Mouse (Mus musculus) heart, embryonic 13.5 days (tissue): Measurements from ENCODE around the gene Gm1043. TPM values are rescaled to one million over a fixed set of nuclear protein-coding genes. Genes with fewer than 3 reads are reported as not detected.

Experiments used
- ATAC-seq: fragments of 200-750 bp; cut with Nextera tagmentation; 2 replicates; pipeline ENCODE4 v1.8.0; 2017; ENCODE audit warnings: moderate TSS enrichment; ENCODE audit not compliant: insufficient number of reproducible peaks, low FRiP score, low TSS enrichment; ENCODE audit errors: extremely low read depth
- H3K27ac ChIP-seq: fragments of 300-500 bp; sonication (generic); replicated peaks from 2 replicates; pipeline ENCODE4 v1.5.1; 2015; ENCODE audit warnings: moderate library complexity, mild to moderate bottlenecking, inconsistent platforms
- H3K27me3 ChIP-seq: fragments of 300-500 bp; sonication (generic); replicated peaks from 2 replicates; pipeline ENCODE4 v1.6.1; 2015; ENCODE audit warnings: mild to moderate bottlenecking, inconsistent platforms
- H3K36me3 ChIP-seq: fragments of 300-500 bp; sonication (generic); 2 replicates; pipeline ENCODE4 v1.6.1; 2015; ENCODE audit warnings: mild to moderate bottlenecking, inconsistent platforms
- H3K4me1 ChIP-seq: fragments of 300-500 bp; sonication (generic); 2 replicates; pipeline ENCODE4 v1.6.1; 2015; ENCODE audit warnings: inconsistent platforms
- H3K4me2 ChIP-seq: fragments of 300-500 bp; sonication (generic); 2 replicates; pipeline ENCODE4 v1.6.1; 2015; ENCODE audit warnings: inconsistent platforms, mild to moderate bottlenecking, moderate library complexity
- H3K4me3 ChIP-seq: fragments of 300-500 bp; sonication (generic); 2 replicates; pipeline ENCODE4 v1.5.1; 2015; ENCODE audit warnings: moderate library complexity, mild to moderate bottlenecking, inconsistent platforms
- H3K9ac ChIP-seq: fragments of 300-500 bp; sonication (generic); 2 replicates; pipeline ENCODE4 v1.6.1; 2015; ENCODE audit warnings: inconsistent platforms, mild to moderate bottlenecking, moderate library complexity
- H3K9me3 ChIP-seq: fragments of 300-500 bp; sonication (generic); 2 replicates; pipeline ENCODE4 v1.6.1; 2016; ENCODE audit warnings: inconsistent platforms
- WGBS: fragments of 180-500 bp; shearing (Covaris S2); methylation state at CpG from one replicate; pipeline ENCODE4 v1.1.7; 2015; ENCODE audit warnings: mixed read lengths; 5-methylcytosine and 5-hydroxymethylcytosine counted together
- polyA plus RNA-seq: library from polyadenylated mRNA; unstranded; fragments of >200 nt; fragmentation: Nextera tagmentation; extraction: Ambion mirVana; gene quantifications from 2 replicates; pipeline ENCODE4 v1.2.1, GENCODE M21; 2015

Gene Gm1043
- polyA plus RNA-seq, result not detected in 2 replicates

- Histone ChIP-seq H3K9me3 (no peaks in the 10 kb centered on the region), H3K4me3 (no peak within 1 kb of the TSS), H3K9ac (no peak within 1 kb of the TSS), H3K27me3 (peaks cover 40% of the 10 kb centered on the region), H3K4me2 (no peak within 1 kb of the TSS), H3K36me3 (no peaks in the 10 kb centered on the region), H3K27ac (no peak within 1 kb of the TSS), H3K4me1 (no peaks in the 10 kb centered on the region)
- ATAC-seq, result no peak
- 82% methylated on average over 16 of the region's 16 CpGs for WGBS
These were observed at the start of gene Gm1043 for GRCm38 (mm10) chr5:37085241-37085640. Gene Gm1043, plus strand, starts transcription at chr5:37085370.

- no peaks in the 10 kb centered on the region for H3K36me3 ChIP-seq
- H3K4me2 ChIP-seq, result no peak overlapping the region
- peaks cover 62% of the 10 kb centered on the region for H3K27me3 ChIP-seq
- no peak for ATAC-seq
- WGBS, result 77% methylated on average over 6 of the region's 6 CpGs
- no peaks in the 10 kb centered on the region for H3K9me3 ChIP-seq
- H3K4me1 ChIP-seq, result peaks cover 2% of the 10 kb centered on the region; the same call in 1 of the 2 replicates
- no peak overlapping the region for H3K9ac ChIP-seq
- H3K27ac ChIP-seq, result no peak overlapping the region
- no peak overlapping the region for H3K4me3 ChIP-seq
These were observed 49.3 kb upstream of the Gm1043 start for GRCm38 (mm10) chr5:37035896-37036295.

GRCm38 (mm10) chr5:37036884-37037283, 48.3 kb upstream of the Gm1043 start:
- no peaks in the 10 kb centered on the region for H3K9me3 ChIP-seq
- H3K9ac ChIP-seq, result no peak overlapping the region
- H3K4me2 ChIP-seq, result no peak overlapping the region
- 58% methylated on average over 3 of the region's 3 CpGs for WGBS
- ATAC-seq, result no peak
- H3K27ac ChIP-seq, result no peak overlapping the region
- no peak overlapping the region for H3K4me3 ChIP-seq
- no peaks in the 10 kb centered on the region for H3K36me3 ChIP-seq
- H3K4me1 ChIP-seq, result peaks cover 12% of the 10 kb centered on the region
- H3K27me3 ChIP-seq, result peaks cover 54% of the 10 kb centered on the region

- Histone ChIP-seq H3K36me3 (no peaks in the 10 kb centered on the region), H3K9ac (no peak overlapping the region), H3K4me1 (peaks cover 12% of the 10 kb centered on the region), H3K4me2 (no peak overlapping the region), H3K9me3 (no peaks in the 10 kb centered on the region), H3K27me3 (peaks cover 42% of the 10 kb centered on the region), H3K4me3 (no peak overlapping the region), H3K27ac (no peak overlapping the region)
- 71% methylated on average over 6 of the region's 6 CpGs for WGBS
- ATAC-seq, result no peak
These were observed 45.3 kb upstream of the Gm1043 start for GRCm38 (mm10) chr5:37039908-37040307.

GRCm38 (mm10) chr5:37040711-37041110, 44.5 kb upstream of the Gm1043 start:
- Histone ChIP-seq H3K4me3 (no peak overlapping the region), H3K36me3 (no peaks in the 10 kb centered on the region), H3K9ac (no peak overlapping the region), H3K27ac (no peak overlapping the region), H3K4me1 (peaks cover 12% of the 10 kb centered on the region), H3K4me2 (peak overlapping the region; percentile 26; the same call in 1 of the 2 replicates), H3K9me3 (no peaks in the 10 kb centered on the region), H3K27me3 (peaks cover 42% of the 10 kb centered on the region)
- WGBS, result 14% methylated on average over 9 of the region's 9 CpGs
- ATAC-seq, result no peak

GRCm38 (mm10) chr5:37041651-37042050, 43.5 kb upstream of the Gm1043 start:
- ATAC-seq, result no peak
- H3K27me3 ChIP-seq, result peaks cover 34% of the 10 kb centered on the region
- H3K36me3 ChIP-seq, result no peaks in the 10 kb centered on the region
- H3K9me3 ChIP-seq, result no peaks in the 10 kb centered on the region
- H3K9ac ChIP-seq, result no peak overlapping the region
- H3K4me3 ChIP-seq, result no peak overlapping the region
- peak overlapping the region; percentile 26; the same call in 1 of the 2 replicates for H3K4me2 ChIP-seq
- H3K27ac ChIP-seq, result no peak overlapping the region
- H3K4me1 ChIP-seq, result peaks cover 12% of the 10 kb centered on the region
- WGBS, result 30% methylated on average over 6 of the region's 6 CpGs

GRCm38 (mm10) chr5:37042934-37043333, 42.2 kb upstream of the Gm1043 start:
- WGBS, result 46% methylated on average over 4 of the region's 4 CpGs
- Histone ChIP-seq H3K9ac (no peak overlapping the region), H3K4me3 (no peak overlapping the region), H3K27ac (no peak overlapping the region), H3K27me3 (peaks cover 40% of the 10 kb centered on the region), H3K4me1 (peaks cover 12% of the 10 kb centered on the region), H3K36me3 (no peaks in the 10 kb centered on the region), H3K4me2 (no peak overlapping the region), H3K9me3 (no peaks in the 10 kb centered on the region)
- ATAC-seq, result no peak

GRCm38 (mm10) chr5:37044793-37045192, 40.4 kb upstream of the Gm1043 start:
- peaks cover 12% of the 10 kb centered on the region for H3K4me1 ChIP-seq
- no peak overlapping the region for H3K4me3 ChIP-seq
- no peaks in the 10 kb centered on the region for H3K36me3 ChIP-seq
- 66% methylated on average over 2 of the region's 2 CpGs for WGBS
- H3K4me2 ChIP-seq, result no peak overlapping the region
- no peaks in the 10 kb centered on the region for H3K9me3 ChIP-seq
- no peak for ATAC-seq
- H3K9ac ChIP-seq, result no peak overlapping the region
- peaks cover 28% of the 10 kb centered on the region for H3K27me3 ChIP-seq
- H3K27ac ChIP-seq, result no peak overlapping the region

GRCm38 (mm10) chr5:37045582-37045981, 39.6 kb upstream of the Gm1043 start:
- Histone ChIP-seq H3K9ac (no peak overlapping the region), H3K36me3 (no peaks in the 10 kb centered on the region), H3K27ac (no peak overlapping the region), H3K9me3 (no peaks in the 10 kb centered on the region), H3K27me3 (peaks cover 27% of the 10 kb centered on the region), H3K4me3 (no peak overlapping the region), H3K4me2 (no peak overlapping the region), H3K4me1 (peaks cover 12% of the 10 kb centered on the region)
- ATAC-seq, result no peak
- whole genome bisulfite sequencing, result 84% methylated on average over 2 of the region's 2 CpGs

GRCm38 (mm10) chr5:37046791-37047190, 38.4 kb upstream of the Gm1043 start:
- 34% methylated on average over 5 of the region's 5 CpGs for WGBS
- no peak overlapping the region for H3K4me3 ChIP-seq
- H3K9me3 ChIP-seq, result no peaks in the 10 kb centered on the region
- ATAC-seq, result no peak
- peaks cover 22% of the 10 kb centered on the region; the same call in 1 of the 2 replicates for H3K27me3 ChIP-seq
- no peak overlapping the region for H3K27ac ChIP-seq
- H3K4me2 ChIP-seq, result no peak overlapping the region
- H3K9ac ChIP-seq, result no peak overlapping the region
- H3K4me1 ChIP-seq, result peaks cover 7% of the 10 kb centered on the region
- no peaks in the 10 kb centered on the region for H3K36me3 ChIP-seq

- no peaks in the 10 kb centered on the region for H3K36me3 ChIP-seq
- H3K4me3 ChIP-seq, result no peak overlapping the region
- 45% methylated on average over 17 of the region's 17 CpGs for WGBS
- H3K9me3 ChIP-seq, result no peaks in the 10 kb centered on the region
- ATAC-seq, result no peak
- peaks cover 19% of the 10 kb centered on the region; the same call in 1 of the 2 replicates for H3K27me3 ChIP-seq
- no peak overlapping the region for H3K4me2 ChIP-seq
- no peak overlapping the region for H3K27ac ChIP-seq
- peaks cover 6% of the 10 kb centered on the region; the same call in 1 of the 2 replicates for H3K4me1 ChIP-seq
- no peak overlapping the region for H3K9ac ChIP-seq
These were observed 37.8 kb upstream of the Gm1043 start for GRCm38 (mm10) chr5:37047206-37047915.

GRCm38 (mm10) chr5:37047992-37048391, 37.2 kb upstream of the Gm1043 start:
- no peak overlapping the region for H3K4me2 ChIP-seq
- no peak for ATAC-seq
- H3K9ac ChIP-seq, result no peak overlapping the region
- peaks cover 6% of the 10 kb centered on the region; the same call in 1 of the 2 replicates for H3K4me1 ChIP-seq
- H3K36me3 ChIP-seq, result no peaks in the 10 kb centered on the region
- no peaks in the 10 kb centered on the region for H3K9me3 ChIP-seq
- peaks cover 19% of the 10 kb centered on the region; the same call in 1 of the 2 replicates for H3K27me3 ChIP-seq
- H3K4me3 ChIP-seq, result no peak overlapping the region
- H3K27ac ChIP-seq, result no peak overlapping the region
- 59% methylated on average over 7 of the region's 7 CpGs for WGBS
